Mouse (Mus musculus): ENCODE measurements at regions not wholly inside any gene's neighbourhood (a gene's known extent, or its start where the extent isn't known, plus 50 kb on each side); places are given as distances from the start of the nearest gene placed in this dataset.

- Histone ChIP-seq H3K9ac (ENCODE audit: low read length) (no peak overlapping the region), H3K9me3 (ENCODE audit: control insufficient read depth, low read length) (no peaks in the 10 kb centered on the region), H3K27me3 (ENCODE audit: control insufficient read depth, insufficient read depth, low read length) (no peaks in the 10 kb centered on the region), H3K4me2 (ENCODE audit: low read depth, low read length, severe bottlenecking) (no peak overlapping the region), H3K4me3 (ENCODE audit: low read depth, low read length) (no peak overlapping the region), H3K4me1 (replicated peaks; ENCODE audit: control insufficient read depth, insufficient read depth, low read length) (no peaks in the 10 kb centered on the region), H3K27ac (ENCODE audit: low read depth, low read length) (no peak overlapping the region), H3K36me3 (ENCODE audit: control insufficient read depth, insufficient read depth, low read length) (no peaks in the 10 kb centered on the region)
- WGBS: 61% methylated on average over 4 of the region's 4 CpGs
- ATAC-seq (replicated peaks; ENCODE audit: low FRiP score) (no peak), DNase-seq (ENCODE audit: low spot score) (no peak)
These were observed 72.8 kb upstream of the Med14 start for GRCm38 (mm10) chrX:12834681-12835080.

- H3K9ac ChIP-seq (ENCODE audit: low read length): no peak overlapping the region
- DNase-seq (ENCODE audit: low spot score): no peak
- WGBS: 88% methylated on average over 2 of the region's 2 CpGs
- no peaks in the 10 kb centered on the region for H3K36me3 ChIP-seq (ENCODE audit: control insufficient read depth, insufficient read depth, low read length)
- H3K4me3 ChIP-seq (ENCODE audit: low read depth, low read length): no peak overlapping the region
- H3K27ac ChIP-seq (ENCODE audit: low read depth, low read length): no peak overlapping the region
- H3K27me3 ChIP-seq (ENCODE audit: control insufficient read depth, insufficient read depth, low read length): no peaks in the 10 kb centered on the region
- H3K4me2 ChIP-seq (ENCODE audit: low read depth, low read length, severe bottlenecking): no peak overlapping the region
- no peak for ATAC-seq (replicated peaks; ENCODE audit: low FRiP score)
- H3K9me3 ChIP-seq (ENCODE audit: control insufficient read depth, low read length): no peaks in the 10 kb centered on the region
- H3K4me1 ChIP-seq (replicated peaks; ENCODE audit: control insufficient read depth, insufficient read depth, low read length): no peaks in the 10 kb centered on the region
These were observed 70.8 kb upstream of the Med14 start for GRCm38 (mm10) chrX:12832709-12833108.

- no peak overlapping the region for H3K4me3 ChIP-seq (ENCODE audit: low read depth, low read length)
- no peak overlapping the region for H3K27ac ChIP-seq (ENCODE audit: low read depth, low read length)
- no peaks in the 10 kb centered on the region for H3K36me3 ChIP-seq (ENCODE audit: control insufficient read depth, insufficient read depth, low read length)
- DNase-seq (ENCODE audit: low spot score): no peak
- H3K9ac ChIP-seq (ENCODE audit: low read length): no peak overlapping the region
- H3K4me2 ChIP-seq (ENCODE audit: low read depth, low read length, severe bottlenecking): no peak overlapping the region
- no peaks in the 10 kb centered on the region for H3K27me3 ChIP-seq (ENCODE audit: control insufficient read depth, insufficient read depth, low read length)
- H3K9me3 ChIP-seq (ENCODE audit: control insufficient read depth, low read length): no peaks in the 10 kb centered on the region
- 73% methylated on average over 3 of the region's 3 CpGs for WGBS
- H3K4me1 ChIP-seq (replicated peaks; ENCODE audit: control insufficient read depth, insufficient read depth, low read length): no peaks in the 10 kb centered on the region
- no peak for ATAC-seq (replicated peaks; ENCODE audit: low FRiP score)
These were observed 67.3 kb upstream of the Med14 start for GRCm38 (mm10) chrX:12829165-12829564.

GRCm38 (mm10) chrX:12827299-12827872, 65.5 kb upstream of the Med14 start:
- DNase-seq (ENCODE audit: low spot score): no peak
- no peaks in the 10 kb centered on the region for H3K27me3 ChIP-seq (ENCODE audit: control insufficient read depth, insufficient read depth, low read length)
- H3K4me3 ChIP-seq (ENCODE audit: low read depth, low read length): no peak overlapping the region
- no peaks in the 10 kb centered on the region for H3K36me3 ChIP-seq (ENCODE audit: control insufficient read depth, insufficient read depth, low read length)
- no peak for ATAC-seq (replicated peaks; ENCODE audit: low FRiP score)
- no peak overlapping the region for H3K9ac ChIP-seq (ENCODE audit: low read length)
- no peaks in the 10 kb centered on the region for H3K9me3 ChIP-seq (ENCODE audit: control insufficient read depth, low read length)
- H3K4me1 ChIP-seq (replicated peaks; ENCODE audit: control insufficient read depth, insufficient read depth, low read length): no peaks in the 10 kb centered on the region
- no peak overlapping the region for H3K4me2 ChIP-seq (ENCODE audit: low read depth, low read length, severe bottlenecking)
- no peak overlapping the region for H3K27ac ChIP-seq (ENCODE audit: low read depth, low read length)
- WGBS: 92% methylated on average over 4 of the region's 4 CpGs

- 87% methylated on average over 4 of the region's 4 CpGs for WGBS
- ATAC-seq (replicated peaks; ENCODE audit: low FRiP score) (no peak), DNase-seq (ENCODE audit: low spot score) (no peak)
- Histone ChIP-seq H3K4me2 (ENCODE audit: low read depth, low read length, severe bottlenecking) (no peak overlapping the region), H3K27ac (ENCODE audit: low read depth, low read length) (no peak overlapping the region), H3K9ac (ENCODE audit: low read length) (no peak overlapping the region), H3K9me3 (ENCODE audit: control insufficient read depth, low read length) (no peaks in the 10 kb centered on the region), H3K36me3 (ENCODE audit: control insufficient read depth, insufficient read depth, low read length) (no peaks in the 10 kb centered on the region), H3K27me3 (ENCODE audit: control insufficient read depth, insufficient read depth, low read length) (no peaks in the 10 kb centered on the region), H3K4me3 (ENCODE audit: low read depth, low read length) (no peak overlapping the region), H3K4me1 (replicated peaks; ENCODE audit: control insufficient read depth, insufficient read depth, low read length) (no peaks in the 10 kb centered on the region)
These were observed 64.8 kb upstream of the Med14 start for GRCm38 (mm10) chrX:12826646-12827045.

GRCm38 (mm10) chrX:12825262-12825661, 63.4 kb upstream of the Med14 start:
- H3K4me1 ChIP-seq (replicated peaks; ENCODE audit: control insufficient read depth, insufficient read depth, low read length): no peaks in the 10 kb centered on the region
- H3K9ac ChIP-seq (ENCODE audit: low read length): no peak overlapping the region
- H3K27me3 ChIP-seq (ENCODE audit: control insufficient read depth, insufficient read depth, low read length): no peaks in the 10 kb centered on the region
- H3K4me3 ChIP-seq (ENCODE audit: low read depth, low read length): no peak overlapping the region
- H3K4me2 ChIP-seq (ENCODE audit: low read depth, low read length, severe bottlenecking): no peak overlapping the region
- H3K36me3 ChIP-seq (ENCODE audit: control insufficient read depth, insufficient read depth, low read length): no peaks in the 10 kb centered on the region
- no peak for ATAC-seq (replicated peaks; ENCODE audit: low FRiP score)
- DNase-seq (ENCODE audit: low spot score): no peak
- 86% methylated on average over 2 of the region's 2 CpGs for WGBS
- no peak overlapping the region for H3K27ac ChIP-seq (ENCODE audit: low read depth, low read length)
- H3K9me3 ChIP-seq (ENCODE audit: control insufficient read depth, low read length): no peaks in the 10 kb centered on the region

- no peak overlapping the region for H3K4me3 ChIP-seq (ENCODE audit: low read depth, low read length)
- WGBS: 92% methylated on average over 5 of the region's 5 CpGs
- no peak for ATAC-seq (replicated peaks; ENCODE audit: low FRiP score)
These were observed 62.6 kb upstream of the Med14 start for GRCm38 (mm10) chrX:12824497-12824896.

GRCm38 (mm10) chrX:12822777-12823176, 60.9 kb upstream of the Med14 start:
- Histone ChIP-seq H3K27ac (ENCODE audit: low read depth, low read length) (no peak overlapping the region), H3K4me2 (ENCODE audit: low read depth, low read length, severe bottlenecking) (no peak overlapping the region), H3K9me3 (ENCODE audit: control insufficient read depth, low read length) (no peaks in the 10 kb centered on the region), H3K4me3 (ENCODE audit: low read depth, low read length) (no peak overlapping the region), H3K4me1 (replicated peaks; ENCODE audit: control insufficient read depth, insufficient read depth, low read length) (no peaks in the 10 kb centered on the region), H3K27me3 (ENCODE audit: control insufficient read depth, insufficient read depth, low read length) (no peaks in the 10 kb centered on the region), H3K36me3 (ENCODE audit: control insufficient read depth, insufficient read depth, low read length) (no peaks in the 10 kb centered on the region), H3K9ac (ENCODE audit: low read length) (no peak overlapping the region)
- ATAC-seq (replicated peaks; ENCODE audit: low FRiP score): no peak
- no peak for DNase-seq (ENCODE audit: low spot score)
- 75% methylated on average over 10 of the region's 10 CpGs for WGBS

More at GRCm38 (mm10) chrX:12824497-12824896, 62.6 kb upstream of the Med14 start:
- no peak overlapping the region for H3K27ac ChIP-seq (ENCODE audit: low read depth, low read length)
- H3K4me1 ChIP-seq (replicated peaks; ENCODE audit: control insufficient read depth, insufficient read depth, low read length): no peaks in the 10 kb centered on the region
- no peak overlapping the region for H3K4me2 ChIP-seq (ENCODE audit: low read depth, low read length, severe bottlenecking)
- no peak overlapping the region for H3K9ac ChIP-seq (ENCODE audit: low read length)
- H3K27me3 ChIP-seq (ENCODE audit: control insufficient read depth, insufficient read depth, low read length): no peaks in the 10 kb centered on the region
- H3K9me3 ChIP-seq (ENCODE audit: control insufficient read depth, low read length): no peaks in the 10 kb centered on the region
- H3K36me3 ChIP-seq (ENCODE audit: control insufficient read depth, insufficient read depth, low read length): no peaks in the 10 kb centered on the region
- no peak for DNase-seq (ENCODE audit: low spot score)

GRCm38 (mm10) chrX:12813083-12813660, 51.3 kb upstream of the Med14 start:
- H3K4me1 ChIP-seq (replicated peaks; ENCODE audit: control insufficient read depth, insufficient read depth, low read length): no peaks in the 10 kb centered on the region
- 86% methylated on average over 6 of the region's 6 CpGs for WGBS
- no peaks in the 10 kb centered on the region for H3K36me3 ChIP-seq (ENCODE audit: control insufficient read depth, insufficient read depth, low read length)
- H3K9me3 ChIP-seq (ENCODE audit: control insufficient read depth, low read length): no peaks in the 10 kb centered on the region
- H3K4me2 ChIP-seq (ENCODE audit: low read depth, low read length, severe bottlenecking): no peak overlapping the region
- H3K27me3 ChIP-seq (ENCODE audit: control insufficient read depth, insufficient read depth, low read length): no peaks in the 10 kb centered on the region
- H3K27ac ChIP-seq (ENCODE audit: low read depth, low read length): no peak overlapping the region
- ATAC-seq (replicated peaks; ENCODE audit: low FRiP score) (no peak), DNase-seq (ENCODE audit: low spot score) (no peak)
- no peak overlapping the region for H3K4me3 ChIP-seq (ENCODE audit: low read depth, low read length)
- H3K9ac ChIP-seq (ENCODE audit: low read length): no peak overlapping the region
